Mouse (Mus musculus): ENCODE measurements at regions not wholly inside any gene's neighbourhood (a gene's known extent, or its start where the extent isn't known, plus 50 kb on each side); places are given as distances from the start of the nearest gene placed in this dataset.

DNA sequence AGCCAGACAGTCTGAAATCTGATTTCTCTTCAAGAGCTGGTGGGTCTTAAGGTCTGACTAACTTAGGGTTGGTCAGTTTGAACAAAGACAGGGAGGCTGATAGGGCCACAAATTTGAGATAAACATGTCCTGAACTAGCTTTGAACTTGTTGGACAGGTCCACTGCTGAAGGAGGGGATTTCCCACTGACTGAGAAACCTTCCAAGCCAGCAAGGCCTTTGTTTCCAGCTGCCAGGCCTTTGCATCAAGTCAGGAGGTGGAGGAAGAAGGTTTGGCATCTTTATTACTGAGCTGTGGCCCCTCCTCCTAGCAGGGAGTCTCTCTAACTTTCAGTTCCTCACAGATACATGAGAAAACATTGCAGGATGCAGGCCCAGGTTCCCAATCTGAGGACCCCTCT is 636.2 kb downstream of the Zfp706 start:
- TF ChIP-seq POLR2A (IDR thresholded peaks at IDR 0.05; ENCODE audit: borderline replicate concordance, low read depth, low read length) (no peak), CTCF (IDR thresholded peaks at IDR 0.05; ENCODE audit: low read depth, low read length) (no peak)
